Mouse (Mus musculus): ENCODE measurements at regions not wholly inside any gene's neighbourhood (a gene's known extent, or its start where the extent isn't known, plus 50 kb on each side); places are given as distances from the start of the nearest gene placed in this dataset.
A peak's percentile ranks its signal among the peaks of the same experiment; 100 is the strongest.
"Not testable (repeated sequence)": the region's sequence is repeated elsewhere in the genome, so short reads cannot be mapped to it uniquely, and the experiment has no call there.

DNA sequence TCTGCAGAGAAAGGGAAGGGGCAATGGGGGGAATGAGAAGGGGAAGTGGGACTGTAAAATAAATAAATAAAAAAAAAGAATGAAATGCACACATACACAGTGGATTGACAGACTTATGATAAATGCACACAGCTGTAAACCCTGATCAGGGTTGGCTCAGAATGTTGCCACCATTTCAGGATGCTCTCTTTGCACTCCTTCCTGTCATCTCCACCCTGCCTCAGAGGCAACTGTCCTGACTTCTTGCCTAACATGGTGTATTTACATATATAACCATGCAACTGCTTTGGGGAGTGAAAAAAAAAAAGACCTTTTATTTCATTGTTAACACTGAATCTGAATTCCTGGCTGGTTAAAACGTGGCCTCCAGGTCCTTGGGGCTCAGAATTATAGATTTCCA is 149.4 kb downstream of the Kcnrg start:
- Histone ChIP-seq H3K9me3 (ENCODE audit: control insufficient read depth, low read length) (no peaks in the 10 kb centered on the region), H3K4me3 (ENCODE audit: low read depth, low read length) (no peak overlapping the region), H3K27ac (replicated peaks) (no peak overlapping the region), H3K27me3 (ENCODE audit: control insufficient read depth, insufficient read depth, low read length) (no peaks in the 10 kb centered on the region), H3K9ac (ENCODE audit: low read length) (no peak overlapping the region), H3K36me3 (ENCODE audit: control insufficient read depth, insufficient read depth, low read length) (no peaks in the 10 kb centered on the region), H3K4me2 (replicated peaks; ENCODE audit: low read depth) (peak overlapping the region; percentile 53), H3K4me1 (replicated peaks; ENCODE audit: control insufficient read depth, insufficient read depth) (0 out of 2 replicates have a peak, but pooled peaks cover 3% of the 10 kb centered on the region)
- no peak for TF ChIP-seq CTCF (IDR thresholded peaks at IDR 0.05; ENCODE audit: low read depth)
- no peak for TF ChIP-seq EP300 (optimal IDR thresholded peaks at IDR 0.05)
- DNase-seq (ENCODE audit: low spot score) (no peak), ATAC-seq (ENCODE audit: low FRiP score, low TSS enrichment) (no peak)
- WGBS, result 13% methylated on average over 1 of the region's 1 CpGs

DNA sequence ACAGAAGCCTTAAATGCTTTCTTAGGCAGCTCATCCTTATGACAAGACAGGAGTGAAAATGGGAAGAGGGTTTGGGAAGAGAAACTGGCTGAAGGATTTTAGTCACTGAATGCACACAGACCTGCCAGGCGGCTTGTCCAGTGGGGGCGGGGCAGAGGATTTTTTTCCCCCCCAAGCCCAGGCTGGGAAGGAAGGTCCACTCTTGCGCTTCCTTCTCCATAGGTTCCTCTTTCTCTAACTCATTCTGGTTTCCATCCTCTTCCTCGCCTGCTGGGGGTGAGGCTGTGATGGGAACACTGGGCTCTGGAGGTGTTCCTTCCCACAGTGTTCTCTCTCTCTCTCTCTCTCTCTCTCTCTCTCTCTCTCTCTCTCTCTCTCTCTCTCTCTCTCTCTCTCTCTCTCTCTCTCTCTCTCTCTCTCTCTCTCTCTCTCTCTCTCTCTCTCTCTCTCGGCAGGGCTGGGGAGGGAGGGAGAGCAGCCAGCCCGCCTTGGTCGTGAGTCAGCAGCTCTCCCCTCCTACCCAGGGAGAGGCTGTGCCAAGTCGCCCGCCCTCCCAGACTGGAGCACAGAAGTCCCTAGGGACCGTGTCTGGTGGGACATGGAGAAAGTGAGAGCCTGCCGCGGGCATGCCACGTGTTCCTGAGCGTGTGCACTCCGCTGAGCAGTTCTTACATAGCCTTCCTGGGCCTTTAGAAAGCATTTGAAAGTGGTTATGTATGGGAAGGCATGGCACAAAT is 150.0 kb downstream of the Kcnrg start:
- TF ChIP-seq EP300 (optimal IDR thresholded peaks at IDR 0.05) (no peak), CTCF (IDR thresholded peaks at IDR 0.05; ENCODE audit: low read depth) (peak; percentile 6; the same call in 1 of the 2 replicates)
- H3K4me2 ChIP-seq (replicated peaks; ENCODE audit: low read depth), result peak overlapping the region; percentile 53
- DNase-seq (ENCODE audit: low spot score) (peak; percentile 77), ATAC-seq (ENCODE audit: low FRiP score, low TSS enrichment) (peak; percentile 90)
- no peaks in the 10 kb centered on the region for H3K9me3 ChIP-seq (ENCODE audit: control insufficient read depth, low read length)
- H3K4me3 ChIP-seq (ENCODE audit: low read depth, low read length), result peak overlapping the region; percentile 18; the same call in 1 of the 2 replicates
- 0 out of 2 replicates have a peak, but pooled peaks cover 3% of the 10 kb centered on the region for H3K4me1 ChIP-seq (replicated peaks; ENCODE audit: control insufficient read depth, insufficient read depth)
- no peaks in the 10 kb centered on the region for H3K27me3 ChIP-seq (ENCODE audit: control insufficient read depth, insufficient read depth, low read length)
- H3K36me3 ChIP-seq (ENCODE audit: control insufficient read depth, insufficient read depth, low read length), result no peaks in the 10 kb centered on the region
- H3K27ac ChIP-seq (replicated peaks), result 0 out of 2 replicates have a peak overlapping the region, but pooled peaks have one; percentile 40
- H3K9ac ChIP-seq (ENCODE audit: low read length), result 0 out of 2 replicates have a peak overlapping the region, but pooled peaks have one; percentile 31
- 5% methylated on average over 14 of the region's 15 CpGs for WGBS

DNA sequence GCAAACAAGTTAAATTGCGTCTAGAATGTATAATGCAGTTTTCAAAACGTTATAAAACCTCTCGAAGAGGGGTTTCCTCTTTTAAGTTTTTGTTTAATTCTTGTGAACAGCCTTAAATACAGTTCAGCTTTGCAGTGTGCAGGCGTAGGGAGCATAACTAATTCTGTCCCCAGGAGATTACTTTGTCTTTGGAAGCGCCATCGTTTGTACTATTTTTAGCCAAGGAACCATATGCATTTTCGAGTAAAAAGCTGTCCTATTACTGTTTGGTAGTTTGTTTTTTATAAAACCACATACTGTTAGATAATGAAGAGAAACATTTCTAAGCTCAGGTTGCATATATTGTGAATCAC is 150.5 kb downstream of the Kcnrg start:
- Histone ChIP-seq H3K9ac (ENCODE audit: low read length) (no peak overlapping the region), H3K4me2 (replicated peaks; ENCODE audit: low read depth) (peak overlapping the region; percentile 53), H3K4me3 (ENCODE audit: low read depth, low read length) (peak overlapping the region; percentile 18; the same call in 1 of the 2 replicates), H3K36me3 (ENCODE audit: control insufficient read depth, insufficient read depth, low read length) (no peaks in the 10 kb centered on the region), H3K27me3 (ENCODE audit: control insufficient read depth, insufficient read depth, low read length) (no peaks in the 10 kb centered on the region), H3K9me3 (ENCODE audit: control insufficient read depth, low read length) (no peaks in the 10 kb centered on the region), H3K27ac (replicated peaks) (0 out of 2 replicates have a peak overlapping the region, but pooled peaks have one; percentile 40), H3K4me1 (replicated peaks; ENCODE audit: control insufficient read depth, insufficient read depth) (0 out of 2 replicates have a peak, but pooled peaks cover 3% of the 10 kb centered on the region)
- ATAC-seq (ENCODE audit: low FRiP score, low TSS enrichment) (no peak), DNase-seq (ENCODE audit: low spot score) (no peak)
- TF ChIP-seq EP300 (optimal IDR thresholded peaks at IDR 0.05), result no peak
- TF ChIP-seq CTCF (IDR thresholded peaks at IDR 0.05; ENCODE audit: low read depth), result no peak
- 25% methylated on average over 7 of the region's 7 CpGs for WGBS

DNA sequence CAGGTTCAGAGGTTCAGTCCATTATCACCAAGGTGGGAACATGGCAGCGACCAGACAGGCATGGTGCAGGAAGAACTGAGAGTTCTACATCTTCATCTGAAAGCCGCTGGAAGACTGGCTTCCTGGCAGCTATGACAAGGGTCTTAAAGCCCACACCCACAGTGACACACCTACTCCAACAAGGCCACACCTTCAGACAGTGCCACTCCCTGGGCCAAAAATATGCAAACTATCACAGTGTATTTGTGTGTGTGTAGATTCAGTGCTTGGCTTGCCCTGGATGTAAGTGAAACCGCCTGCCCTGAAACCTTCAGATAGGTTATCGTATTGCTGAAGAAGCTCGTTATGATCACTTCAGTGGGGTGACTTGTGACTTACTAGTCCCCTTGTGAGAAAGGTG is 151.3 kb downstream of the Kcnrg start:
- 85% methylated on average over 5 of the region's 5 CpGs for WGBS

DNA sequence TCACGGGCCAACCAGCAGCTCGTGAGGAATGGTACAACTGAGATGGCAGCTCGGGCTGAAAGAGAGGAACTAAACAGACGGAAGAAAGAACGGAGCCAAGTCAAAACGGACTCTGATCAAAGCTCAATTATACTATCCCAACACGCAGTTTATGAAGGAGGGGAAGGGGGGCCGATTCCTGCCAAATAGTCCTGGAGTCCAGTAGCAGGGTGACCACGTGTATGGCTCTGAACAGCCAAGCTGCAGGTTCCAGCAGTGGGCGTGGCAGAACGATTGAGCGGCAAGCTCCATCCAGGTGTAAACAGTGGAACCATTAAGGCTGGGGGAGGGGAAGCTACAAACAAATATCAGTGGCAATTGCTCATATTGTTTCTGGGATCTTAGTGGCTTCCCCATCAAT is 152.9 kb downstream of the Kcnrg start:
- H3K36me3 ChIP-seq (ENCODE audit: control insufficient read depth, insufficient read depth, low read length); H3K9me3 ChIP-seq (ENCODE audit: control insufficient read depth, low read length); H3K4me1 ChIP-seq (replicated peaks; ENCODE audit: control insufficient read depth, insufficient read depth); H3K4me2 ChIP-seq (replicated peaks; ENCODE audit: low read depth); H3K4me3 ChIP-seq (ENCODE audit: low read depth, low read length); H3K27me3 ChIP-seq (ENCODE audit: control insufficient read depth, insufficient read depth, low read length); H3K9ac ChIP-seq (ENCODE audit: low read length); H3K27ac ChIP-seq (replicated peaks); DNase-seq (ENCODE audit: low spot score); ATAC-seq (ENCODE audit: low FRiP score, low TSS enrichment): not testable (repeated sequence)
- 67% methylated on average over 12 of the region's 12 CpGs for WGBS

More for the DNA sequence above, 151.3 kb downstream of the Kcnrg start:
- H3K9ac ChIP-seq (ENCODE audit: low read length), result no peak overlapping the region
- ATAC-seq (ENCODE audit: low FRiP score, low TSS enrichment), result no peak
- no peak for DNase-seq (ENCODE audit: low spot score)
- H3K4me2 ChIP-seq (replicated peaks; ENCODE audit: low read depth), result no peak overlapping the region
- no peak overlapping the region for H3K4me3 ChIP-seq (ENCODE audit: low read depth, low read length)
- H3K27me3 ChIP-seq (ENCODE audit: control insufficient read depth, insufficient read depth, low read length), result no peaks in the 10 kb centered on the region
- no peaks in the 10 kb centered on the region for H3K36me3 ChIP-seq (ENCODE audit: control insufficient read depth, insufficient read depth, low read length)
- H3K27ac ChIP-seq (replicated peaks), result no peak overlapping the region
- TF ChIP-seq EP300 (optimal IDR thresholded peaks at IDR 0.05) (no peak), CTCF (IDR thresholded peaks at IDR 0.05; ENCODE audit: low read depth) (no peak)
- 0 out of 2 replicates have a peak, but pooled peaks cover 3% of the 10 kb centered on the region for H3K4me1 ChIP-seq (replicated peaks; ENCODE audit: control insufficient read depth, insufficient read depth)
- no peaks in the 10 kb centered on the region for H3K9me3 ChIP-seq (ENCODE audit: control insufficient read depth, low read length)

DNA sequence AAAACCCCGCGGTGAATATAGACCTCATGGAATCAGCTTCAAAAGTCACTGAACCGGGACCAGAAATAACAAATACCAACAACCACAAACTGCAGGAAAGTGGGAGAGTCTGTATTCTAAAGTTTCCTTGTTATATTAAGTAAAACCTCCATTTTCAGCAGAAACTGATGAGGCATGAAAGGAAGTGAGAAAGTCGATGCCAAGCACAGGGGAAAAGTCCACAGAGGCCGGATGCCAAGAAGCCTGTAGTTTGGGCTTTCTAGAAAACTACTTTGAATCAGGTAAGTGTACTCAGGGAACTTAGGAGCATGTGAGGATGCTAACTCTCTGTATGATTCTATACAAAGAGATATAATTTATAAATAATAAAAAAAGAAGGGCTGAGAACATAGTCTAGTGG is 154.8 kb downstream of the Kcnrg start:
- Histone ChIP-seq H3K4me1 (replicated peaks; ENCODE audit: control insufficient read depth, insufficient read depth) (no peaks in the 10 kb centered on the region), H3K9ac (ENCODE audit: low read length) (no peak overlapping the region), H3K27me3 (ENCODE audit: control insufficient read depth, insufficient read depth, low read length) (no peaks in the 10 kb centered on the region), H3K4me2 (replicated peaks; ENCODE audit: low read depth) (no peak overlapping the region), H3K9me3 (ENCODE audit: control insufficient read depth, low read length) (no peaks in the 10 kb centered on the region), H3K4me3 (ENCODE audit: low read depth, low read length) (no peak overlapping the region), H3K27ac (replicated peaks) (no peak overlapping the region), H3K36me3 (ENCODE audit: control insufficient read depth, insufficient read depth, low read length) (no peaks in the 10 kb centered on the region)
- no peak for DNase-seq (ENCODE audit: low spot score)
- WGBS, result 75% methylated on average over 5 of the region's 5 CpGs
- no peak for TF ChIP-seq CTCF (IDR thresholded peaks at IDR 0.05; ENCODE audit: low read depth)
- TF ChIP-seq EP300 (optimal IDR thresholded peaks at IDR 0.05), result no peak
- no peak for ATAC-seq (ENCODE audit: low FRiP score, low TSS enrichment)

Measured in stomach, postnatal 0 days (tissue).